ENCODE assay signal across 18 mouse cellular contexts in the genomic region with DNA sequence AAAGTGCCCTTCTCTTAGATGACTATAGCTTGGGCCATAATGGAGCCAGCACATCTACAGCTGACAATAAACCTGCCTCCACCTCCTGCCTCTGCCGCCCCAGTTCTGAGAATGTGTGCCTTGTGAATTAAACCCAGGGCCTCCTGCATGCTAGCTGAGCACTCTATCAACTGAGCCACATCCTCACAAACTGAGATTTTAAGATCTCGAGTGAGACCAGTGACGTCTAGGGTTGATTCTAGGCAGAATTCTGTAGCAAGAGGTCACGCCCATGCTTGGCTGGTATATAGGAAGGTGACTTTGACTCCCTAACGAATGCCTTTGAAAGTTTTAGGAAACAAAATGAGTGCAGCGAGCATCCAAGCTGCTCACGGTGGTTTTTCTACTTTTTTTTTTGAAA.
"Had no signal": no experiment of that assay in that cellular context is flagged by ENCODE, and none has a peak within 500 bp of the region (broad histone marks: within the 10 kb centered on the region; RNA-seq: fewer than 3 reads in every experiment).

No protein-coding gene starts in this region.

- H3K27ac ChIP-seq: liver, embryonic 15.5 days; lung, embryonic 15.5 days; macrophage; midbrain, embryonic 12.5 days; midbrain, embryonic 15.5 days; neural tube, embryonic 13.5 days; neural tube, embryonic 15.5 days had no signal

- ATAC-seq: liver, postnatal 0 days; midbrain, embryonic 15.5 days had no signal

- DNase-seq: liver, postnatal 0 days; lung, adult 2 months; lung, postnatal 14 days; right cerebral cortex, adult 18-20 months; right cerebral cortex, postnatal 25 days; right cerebral cortex, postnatal 4 days; spleen, adult 18-20 months; thymus, adult 18-20 months; thymus, postnatal 14 days; thymus, postnatal 36 days had no signal

- H3K9me3 ChIP-seq: liver, embryonic 15.5 days; lung, embryonic 15.5 days; midbrain, embryonic 12.5 days; midbrain, embryonic 15.5 days; neural tube, embryonic 13.5 days; neural tube, embryonic 15.5 days had no signal

- H3K27me3 ChIP-seq: midbrain, embryonic 15.5 days; neural tube, embryonic 13.5 days; neural tube, embryonic 15.5 days had no signal

- H3K4me2 ChIP-seq: liver, embryonic 15.5 days; lung, embryonic 15.5 days; midbrain, embryonic 12.5 days; midbrain, embryonic 15.5 days; neural tube, embryonic 13.5 days; neural tube, embryonic 15.5 days had no signal

- H3K9ac ChIP-seq: liver, embryonic 15.5 days; liver, postnatal 0 days; lung, embryonic 15.5 days; midbrain, embryonic 12.5 days; midbrain, embryonic 15.5 days; neural tube, embryonic 13.5 days; neural tube, embryonic 15.5 days had no signal

- H3K36me3 ChIP-seq: liver, embryonic 15.5 days; lung, embryonic 15.5 days; midbrain, embryonic 12.5 days; midbrain, embryonic 15.5 days; neural tube, embryonic 13.5 days; neural tube, embryonic 15.5 days had no signal

- H3K4me3 ChIP-seq: liver, embryonic 15.5 days; lung, embryonic 15.5 days; megakaryocyte, embryonic 14.5 days; midbrain, embryonic 12.5 days; midbrain, embryonic 15.5 days; neural tube, embryonic 13.5 days; neural tube, embryonic 15.5 days had no signal
